Mouse (Mus musculus): Measurements from ENCODE around the gene Carns1. TPM values are rescaled to one million over a fixed set of nuclear protein-coding genes. Genes with fewer than 3 reads are reported as not detected.
"Not testable (repeated sequence)": the region's sequence is repeated elsewhere in the genome, so short reads cannot be mapped to it uniquely, and the experiment has no call there.

Gene Carns1
- total RNA-seq, 2 experiments from 2014 or later: 3.1 to 3.5 TPM

GRCm38 (mm10) chr19:4125268-4125667, 50.0 kb downstream of the Carns1 start:
- intact Hi-C loops (cut with DNase I): loop anchor here (5.0 kb wide), 1 partner anchor 77 kb away; the partner anchor contains the start of gene Rad9a
- DNase-seq (ENCODE audit: extremely low spot score in 1 of 2, low spot score in 2 of 2): not testable (repeated sequence)

DNA sequence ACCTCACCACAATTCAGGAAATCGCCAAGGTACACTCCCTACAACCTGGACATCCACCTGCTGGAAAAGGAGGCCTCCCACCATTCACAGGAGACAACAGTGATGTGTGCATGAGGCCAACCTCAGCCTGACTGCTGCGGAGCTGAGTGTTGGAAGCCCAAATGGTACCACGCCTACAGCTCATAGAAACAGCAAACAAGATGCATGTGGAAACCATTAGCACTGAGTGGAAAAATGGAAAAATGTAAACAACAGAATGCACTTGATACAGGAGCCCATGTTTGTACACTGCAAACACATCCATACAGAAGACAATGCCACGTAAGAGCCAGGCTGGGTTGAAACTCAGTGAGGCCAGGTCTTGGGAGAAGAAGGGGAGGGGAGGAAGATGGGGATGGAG, 50.8 kb downstream of the Carns1 start:
- intact Hi-C loops (cut with DNase I): no loop called here
- no peak for DNase-seq (ENCODE audit: extremely low spot score in 1 of 2, low spot score in 2 of 2)

DNA sequence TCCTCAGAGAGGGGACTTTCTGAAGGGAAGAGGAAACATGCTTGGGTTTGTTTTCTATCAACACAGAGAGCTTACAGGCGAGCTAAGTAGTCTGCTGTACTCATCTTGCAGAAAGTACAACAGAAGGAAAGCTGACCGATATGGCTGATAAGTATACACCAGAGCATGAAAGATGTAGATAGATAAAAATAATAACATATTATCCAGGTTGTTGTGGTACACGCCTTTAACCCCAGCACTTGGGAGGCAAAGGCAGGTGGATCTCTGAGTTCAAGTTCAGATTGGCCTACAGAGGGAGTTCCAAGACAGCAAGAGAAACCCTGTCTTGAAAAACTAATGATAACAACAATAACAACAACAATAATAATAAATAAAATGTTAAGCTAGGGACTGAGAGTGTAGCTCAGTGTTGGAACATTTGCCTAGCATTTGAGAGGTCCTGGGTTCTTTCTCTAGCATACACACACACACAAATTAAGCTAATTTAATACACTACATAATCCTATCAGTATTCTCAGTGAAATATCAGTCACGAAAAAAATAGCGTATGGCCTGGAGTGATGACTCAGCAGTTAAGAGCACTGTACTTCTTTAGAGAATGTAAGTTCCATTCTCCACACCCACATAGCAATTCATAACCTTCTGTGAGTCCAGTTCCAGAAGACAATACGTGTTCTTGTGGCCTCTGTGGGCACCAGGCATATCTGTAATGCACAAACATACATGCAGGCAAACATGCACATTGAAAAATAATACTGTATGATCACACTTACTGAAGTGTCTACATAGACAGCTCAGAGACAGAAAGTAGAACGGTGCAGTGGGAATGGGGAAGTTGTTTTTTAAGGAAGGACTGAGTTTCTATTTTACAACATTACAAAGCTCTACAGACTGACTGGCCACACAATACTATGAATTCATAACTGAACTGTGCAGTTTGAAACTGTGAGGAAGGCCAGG, 52.6 kb downstream of the Carns1 start:
- no peak for DNase-seq (ENCODE audit: extremely low spot score in 1 of 2, low spot score in 2 of 2)
- intact Hi-C loops (cut with DNase I): no loop called here

DNA sequence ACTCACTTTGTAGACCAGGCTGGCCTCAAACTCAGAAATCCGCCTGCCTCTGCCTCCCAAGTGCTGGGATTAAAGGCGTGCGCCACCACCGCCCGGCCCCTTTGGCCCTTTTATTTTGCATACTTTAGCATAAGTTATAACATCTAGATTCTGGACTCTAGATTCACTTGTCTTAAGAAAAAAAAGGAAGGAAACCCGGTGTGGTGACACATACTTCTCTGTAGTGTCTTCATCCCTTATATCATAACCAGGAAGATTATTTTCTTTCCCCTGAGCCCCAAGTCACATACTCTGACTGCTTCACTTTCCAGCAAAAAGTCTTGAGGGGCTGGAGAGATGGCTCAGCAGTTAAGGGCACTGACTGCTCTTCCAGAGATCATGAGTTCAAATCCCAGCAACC, 53.4 kb downstream of the Carns1 start:
- DNase-seq (ENCODE audit: extremely low spot score in 1 of 2, low spot score in 2 of 2); intact Hi-C loops (cut with DNase I): not testable (repeated sequence)

DNA sequence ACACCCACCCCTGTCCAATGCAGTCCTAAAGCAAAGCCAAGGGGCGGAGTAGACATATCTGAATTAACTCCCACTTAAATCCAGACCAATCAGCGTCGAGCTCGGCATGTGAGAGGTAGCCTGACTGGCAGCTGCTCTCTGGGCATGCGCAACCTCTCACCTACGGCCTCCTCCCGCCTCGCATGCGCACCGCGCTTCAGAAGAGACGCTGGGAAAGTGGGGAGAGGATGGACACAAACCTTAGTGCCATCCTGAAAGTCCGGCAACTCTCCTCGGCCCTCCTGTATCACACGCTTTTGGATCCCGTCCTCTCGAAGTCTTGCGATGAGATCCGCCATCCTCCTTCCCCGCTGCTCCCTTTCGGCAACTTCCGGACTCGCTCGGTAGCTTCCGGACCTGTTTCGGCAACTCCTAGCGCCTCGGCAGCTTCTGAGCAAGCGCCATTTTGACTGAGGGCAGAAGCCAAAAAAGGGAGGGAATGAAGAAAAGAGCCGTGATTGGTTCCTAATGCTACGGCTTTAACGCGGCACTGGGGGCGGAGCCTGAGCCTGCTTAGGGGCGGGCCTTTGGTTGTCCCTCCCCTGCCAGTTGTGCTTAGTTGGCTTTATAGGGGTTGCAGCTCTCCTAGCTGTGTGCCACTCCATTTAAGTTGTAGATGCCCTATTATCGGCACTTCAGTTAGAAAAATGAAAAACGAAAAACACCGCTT, 54.0 kb downstream of the Carns1 start:
- intact Hi-C loops (cut with DNase I): no loop called here
- peak; percentile 98 for DNase-seq (ENCODE audit: extremely low spot score in 1 of 2, low spot score in 2 of 2)

- DNase-seq (ENCODE audit: extremely low spot score in 1 of 2, low spot score in 2 of 2): no peak
- intact Hi-C loops (cut with DNase I): no loop called here
These were observed 54.8 kb downstream of the Carns1 start for GRCm38 (mm10) chr19:4120496-4120895.

- intact Hi-C loops (cut with DNase I): no loop called here
- no peak for DNase-seq (ENCODE audit: extremely low spot score in 1 of 2, low spot score in 2 of 2)
These were observed 55.4 kb downstream of the Carns1 start for GRCm38 (mm10) chr19:4119716-4120487.

DNA sequence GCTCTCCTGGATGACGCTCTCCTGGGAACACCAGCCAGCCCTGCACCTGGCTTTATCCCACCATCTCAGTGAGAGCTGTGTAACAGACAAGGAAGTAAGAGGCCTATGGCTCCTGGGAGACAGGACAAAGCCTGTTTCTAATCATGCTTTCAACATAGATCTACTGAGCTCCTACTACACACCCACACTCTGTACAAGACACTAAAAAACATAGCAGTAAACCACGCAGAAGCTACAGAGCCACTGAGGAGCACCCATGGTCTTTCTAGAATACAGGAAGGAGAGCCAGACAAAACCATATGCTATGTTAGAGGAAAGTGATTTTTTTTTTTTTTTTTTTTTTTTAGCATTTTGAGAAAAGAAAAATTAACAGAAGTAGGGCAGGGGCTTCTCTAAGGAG, 56.9 kb downstream of the Carns1 start:
- intact Hi-C loops (cut with DNase I): no loop called here
- DNase-seq (ENCODE audit: extremely low spot score in 1 of 2, low spot score in 2 of 2): no peak

DNA sequence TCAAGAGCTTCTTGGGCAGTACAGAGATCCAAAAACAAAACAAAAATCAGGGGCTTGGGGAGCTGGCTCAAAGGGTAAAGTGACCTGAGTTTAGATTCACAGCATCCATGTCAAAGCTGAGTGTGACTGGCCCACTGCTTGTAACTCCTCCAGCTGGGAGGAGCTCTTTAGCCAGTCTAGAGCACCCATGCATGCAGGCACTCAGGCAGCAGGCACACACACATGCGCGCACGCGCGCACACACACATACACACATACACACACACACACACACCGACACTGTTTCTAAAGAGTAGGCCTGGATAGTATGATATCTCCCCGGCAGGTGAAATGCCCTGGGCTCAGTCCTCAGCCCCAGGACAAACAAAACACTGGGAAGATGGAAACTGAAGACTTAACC, 58.3 kb downstream of the Carns1 start:
- no peak for DNase-seq (ENCODE audit: extremely low spot score in 1 of 2, low spot score in 2 of 2)
- intact Hi-C loops (cut with DNase I): no loop called here

DNA sequence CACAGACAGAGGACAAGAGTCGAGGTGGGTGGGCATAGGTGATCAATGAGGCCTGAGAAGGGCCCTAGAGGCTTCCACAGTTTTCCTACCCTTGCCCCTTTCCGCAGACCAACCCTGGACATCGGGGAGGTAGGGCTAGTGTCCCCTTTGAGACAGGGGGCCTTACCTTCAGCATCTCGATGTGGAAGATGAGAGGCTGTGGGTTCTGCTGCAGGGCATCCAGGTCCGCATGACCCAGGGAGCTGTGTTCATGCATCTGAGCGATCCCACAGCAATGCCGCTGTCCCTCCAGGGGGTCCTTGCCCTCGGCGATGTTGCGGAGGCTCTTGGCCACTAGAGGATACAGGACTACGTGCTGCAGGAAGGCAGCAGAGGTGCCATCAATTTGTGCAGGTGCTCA, 59.5 kb downstream of the Carns1 start:
- no peak for DNase-seq (ENCODE audit: extremely low spot score in 1 of 2, low spot score in 2 of 2)
- intact Hi-C loops (cut with DNase I): no loop called here

- intact Hi-C loops (cut with DNase I): no loop called here
- DNase-seq (ENCODE audit: extremely low spot score in 1 of 2, low spot score in 2 of 2): no peak
These were observed 60.1 kb downstream of the Carns1 start for GRCm38 (mm10) chr19:4115144-4115543.

DNA sequence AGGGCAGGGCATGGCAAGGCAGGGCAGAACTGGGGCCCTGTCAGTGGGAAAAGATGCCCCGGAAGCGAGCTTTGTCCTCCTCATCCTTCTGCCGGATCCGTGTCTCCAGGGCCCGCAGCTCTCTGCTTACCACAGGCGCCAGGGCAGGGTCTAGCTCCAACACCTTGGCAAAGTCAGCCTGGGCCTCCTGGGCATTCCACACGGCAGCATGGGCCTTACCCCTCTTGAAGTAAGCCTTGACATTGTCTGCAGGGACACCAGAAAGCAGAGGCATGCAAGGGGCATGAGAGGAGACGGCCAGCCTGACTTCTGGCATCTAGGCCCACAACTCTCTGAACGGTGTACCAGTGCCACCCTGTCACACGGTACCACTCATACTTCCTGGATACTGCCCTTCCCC, 60.7 kb downstream of the Carns1 start:
- intact Hi-C loops (cut with DNase I): no loop called here
- DNase-seq (ENCODE audit: extremely low spot score in 1 of 2, low spot score in 2 of 2): no peak

Small RNA genes within 50 kb of the gene (microRNA-seq; reads per million reads assigned to microRNA genes)
- gene Gm26115: not detected

Other genes starting within 250 kb of the Carns1 start
- gene Aldh3b1, start 245.7 kb downstream of the Carns1 start, total RNA-seq (2021): 1 to 10 TPM; 1.5 to 1.7 TPM
- 10 to 100 TPM; 15.0 to 16.3 TPM for gene Unc93b1, start 240.3 kb downstream of the Carns1 start, total RNA-seq (2021)
- not detected for gene Aldh3b3, start 216.8 kb downstream of the Carns1 start, total RNA-seq (2021)
- 1 to 10 TPM; 2.3 to 2.4 TPM for gene Aldh3b2, start 203.2 kb downstream of the Carns1 start, total RNA-seq (2021)
- gene Acy3, start 188.9 kb downstream of the Carns1 start, total RNA-seq (2021): 1 to 10 TPM; 1.7 to 1.8 TPM
- not detected for gene Tbx10, start 182.7 kb downstream of the Carns1 start, total RNA-seq (2021)
- 10 to 100 TPM in 1 of 2 experiments, 1 to 10 TPM in 1; 9.7 to 11.2 TPM for gene Nudt8, start 174.9 kb downstream of the Carns1 start, total RNA-seq (2021)
- 1 to 10 TPM in 1 of 2 experiments, under 1 TPM in 1; 0.81 to 1.4 TPM for gene Gm49405, start 174.9 kb downstream of the Carns1 start, total RNA-seq (2021)
- gene Doc2g, start 172.2 kb downstream of the Carns1 start, total RNA-seq (2021): 1 to 10 TPM; 3.3 to 4.1 TPM
- gene Ndufv1, start 162.7 kb downstream of the Carns1 start, total RNA-seq (2021): 100 to 1,000 TPM; 209 to 221 TPM
- 100 to 1,000 TPM; 226 to 232 TPM for gene Gstp1, start 137.5 kb downstream of the Carns1 start, total RNA-seq (2021)
- 10 to 100 TPM; 21.7 to 24.2 TPM for gene Gstp2, start 129.5 kb downstream of the Carns1 start, total RNA-seq (2021)
- not detected for gene Gstp3, start 115.9 kb downstream of the Carns1 start, total RNA-seq (2021)
- not detected for gene Cabp2, start 93.9 kb downstream of the Carns1 start, total RNA-seq (2021)
- 10 to 100 TPM; 20.4 to 21.6 TPM for gene Cdk2ap2, start 78.3 kb downstream of the Carns1 start, total RNA-seq (2021)
- gene Pitpnm1, start 75.5 kb downstream of the Carns1 start, total RNA-seq (2021): 100 to 1,000 TPM; 234 to 237 TPM
- gene Aip, start 49.6 kb downstream of the Carns1 start, total RNA-seq (2021): 10 to 100 TPM; 74.2 to 83.5 TPM
- not detected for gene Gpr152, start 35.7 kb downstream of the Carns1 start, total RNA-seq (2021)
- gene Cabp4, start 31.4 kb downstream of the Carns1 start, total RNA-seq (2021): under 1 TPM in 1 of 2 experiments, not detected in 1; 0.24 TPM
- gene Coro1b, start 26.9 kb downstream of the Carns1 start, total RNA-seq (2021): 10 to 100 TPM; 80.4 to 92.7 TPM
- gene Ptprcap, start 21.9 kb downstream of the Carns1 start, total RNA-seq (2021): 1 to 10 TPM in 1 of 2 experiments, under 1 TPM in 1; 0.65 to 2.0 TPM
- 10 to 100 TPM; 34.1 to 35.0 TPM for gene Rps6kb2, start 12.1 kb downstream of the Carns1 start, total RNA-seq (2021)
- gene Tbc1d10c, start 15.8 kb upstream of the Carns1 start, total RNA-seq (2021): 1 to 10 TPM; 2.0 to 3.5 TPM
- gene Ppp1ca, start 16.6 kb upstream of the Carns1 start, total RNA-seq (2021): 100 to 1,000 TPM; 331 to 336 TPM
- gene Rad9a, start 26.2 kb upstream of the Carns1 start, total RNA-seq (2021): 1 to 10 TPM; 8.9 to 9.3 TPM
- gene Clcf1, start 38.8 kb upstream of the Carns1 start, total RNA-seq (2021): 1 to 10 TPM; 1.5 to 1.7 TPM
- gene AC109138.7, start 38.9 kb upstream of the Carns1 start, total RNA-seq (2021): not detected
- gene Pold4, start 56.4 kb upstream of the Carns1 start, total RNA-seq (2021): 10 to 100 TPM; 12.8 to 16.2 TPM
- gene Ssh3, start 93.7 kb upstream of the Carns1 start, total RNA-seq (2021): 10 to 100 TPM; 49.5 to 55.1 TPM
- gene Ankrd13d, start 107.7 kb upstream of the Carns1 start, total RNA-seq (2021): 10 to 100 TPM; 87.8 to 91.7 TPM
- 100 to 1,000 TPM; 146 to 154 TPM for gene Grk2, start 130.7 kb upstream of the Carns1 start, total RNA-seq (2021)
- 10 to 100 TPM; 66.6 to 67.3 TPM for gene Kdm2a, start 222.8 kb upstream of the Carns1 start, total RNA-seq (2021)